Mouse (Mus musculus) thymus, postnatal 0 days (tissue): ENCODE measurements around the gene Akap12. TPM values are rescaled to one million over a fixed set of nuclear protein-coding genes. Genes with fewer than 3 reads are reported as not detected.

Source experiments
- DNase-seq: peaks from one replicate; pipeline ENCODE4 v3.0.0-alpha.2; 2015; ENCODE audit warnings: low spot score
- polyA plus RNA-seq: library from polyadenylated mRNA; unstranded; fragments of >200 nt; fragmentation: Nextera tagmentation; extraction: Ambion mirVana; gene quantifications from 2 replicates; pipeline ENCODE4 v1.2.1, GENCODE M21; 2015

Akap12 gene
- polyA plus RNA-seq: 16.0 and 16.4 TPM in 2 replicates

DNA sequence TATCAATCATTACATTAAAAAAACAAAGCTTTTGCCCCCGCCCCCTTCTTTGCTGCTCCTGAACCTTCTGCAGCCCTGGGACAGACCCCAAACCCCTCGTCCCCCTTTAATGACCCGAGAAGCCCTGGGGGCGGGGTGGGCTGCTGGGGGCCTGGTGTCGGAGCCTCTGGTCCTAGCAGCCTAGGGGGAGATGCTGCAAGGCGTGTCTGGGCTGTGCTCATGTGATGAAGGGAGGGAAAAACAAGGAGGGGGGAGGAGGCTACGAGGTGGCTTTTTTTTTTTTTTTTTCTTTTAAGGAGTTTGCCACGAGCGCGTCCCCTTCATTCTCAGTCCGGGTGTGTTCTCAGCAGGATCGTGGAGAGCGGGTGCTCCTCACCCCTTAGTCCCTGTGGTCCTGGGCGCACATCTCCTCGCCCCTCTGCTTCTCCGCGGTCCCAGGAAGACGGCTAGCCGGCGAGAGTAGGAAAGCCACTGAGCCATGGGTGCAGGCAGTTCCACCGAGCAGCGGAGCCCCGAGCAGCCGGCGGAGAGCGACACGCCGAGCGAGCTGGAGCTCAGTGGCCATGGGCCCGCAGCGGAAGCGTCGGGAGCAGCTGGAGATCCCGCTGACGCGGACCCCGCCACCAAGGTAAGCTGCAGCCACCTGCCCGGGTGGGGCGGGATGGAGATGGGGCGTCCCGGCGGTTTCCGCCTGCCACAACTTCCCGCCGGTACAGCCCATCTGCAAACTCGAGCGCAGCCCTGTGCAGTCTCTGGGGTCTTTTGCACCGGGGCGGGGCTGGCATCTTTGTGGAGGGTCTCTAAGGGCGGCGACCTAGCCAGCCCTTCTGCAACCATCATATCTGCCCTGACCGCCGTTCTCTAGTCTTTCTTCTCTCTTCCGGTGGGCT lies at the start of gene Akap12:
Gene Akap12, plus strand, starts transcription at position 340 of the 890 bp plus-strand sequence.
- peak; percentile 81 for DNase-seq

DNA sequence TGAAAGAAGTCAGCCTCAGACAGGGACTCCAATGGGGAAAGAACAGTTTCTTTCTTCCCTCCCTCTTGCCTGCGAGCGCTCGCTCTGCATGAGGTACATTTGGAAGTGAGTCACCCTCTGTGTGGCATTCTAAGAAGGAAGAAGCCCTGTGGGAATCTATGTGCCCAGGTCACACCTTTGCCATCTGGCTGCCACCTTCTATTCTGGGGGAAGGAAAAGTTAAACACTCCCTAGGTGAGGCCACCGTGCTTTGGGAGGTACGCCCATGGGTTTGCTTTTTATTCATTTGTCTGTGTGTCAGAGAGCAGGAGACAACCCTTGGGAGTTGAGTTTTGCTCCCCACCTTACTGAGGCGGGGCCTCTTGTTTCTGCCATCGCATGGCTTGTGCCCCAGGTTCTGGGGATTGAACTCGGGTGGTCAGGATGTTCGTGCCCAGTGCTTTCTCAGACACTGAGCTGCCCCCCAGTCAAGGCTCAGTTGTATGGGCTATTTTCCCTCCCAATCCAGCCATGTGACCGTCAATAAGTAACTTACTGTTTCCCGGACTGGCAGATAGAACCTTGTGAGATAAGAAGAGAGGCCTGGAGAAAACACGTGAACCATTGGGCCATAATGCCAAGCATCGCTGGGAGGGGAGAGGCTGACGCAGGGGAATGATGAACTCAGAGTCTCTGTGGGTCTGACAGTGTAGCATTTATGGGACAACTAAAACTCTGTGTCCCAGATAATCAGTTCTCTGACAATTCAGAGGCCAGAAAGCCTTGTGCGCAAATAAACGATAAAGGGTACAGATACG lies 35.4 kb upstream of the Akap12 start:
- no peak for DNase-seq

DNA sequence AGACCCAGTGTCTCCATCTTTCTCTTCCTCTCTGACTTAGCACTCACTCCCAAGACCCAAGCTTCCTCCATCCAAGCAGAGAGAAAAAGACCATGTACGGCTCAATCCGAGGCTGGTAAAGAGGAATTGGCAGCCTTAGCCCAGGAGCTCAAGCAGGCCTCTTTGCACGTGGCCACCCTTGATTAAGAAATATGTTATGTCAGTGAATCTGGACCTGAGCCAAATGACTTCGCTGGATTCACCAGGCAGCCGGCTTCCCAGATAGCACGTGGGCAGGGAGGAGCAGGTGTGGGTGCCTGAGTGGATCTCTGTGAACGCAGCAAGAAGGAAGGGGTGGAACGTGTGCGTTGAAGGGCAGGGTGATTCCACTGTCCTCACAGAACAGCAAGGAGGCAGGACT lies 33.1 kb upstream of the Akap12 start:
- DNase-seq: no peak

- no peak for DNase-seq
These were observed 26.2 kb upstream of the Akap12 start for GRCm38 (mm10) chr10:4239794-4240574.

GRCm38 (mm10) chr10:4243591-4244300 lies 22.4 kb upstream of the Akap12 start:
- DNase-seq: no peak

DNA sequence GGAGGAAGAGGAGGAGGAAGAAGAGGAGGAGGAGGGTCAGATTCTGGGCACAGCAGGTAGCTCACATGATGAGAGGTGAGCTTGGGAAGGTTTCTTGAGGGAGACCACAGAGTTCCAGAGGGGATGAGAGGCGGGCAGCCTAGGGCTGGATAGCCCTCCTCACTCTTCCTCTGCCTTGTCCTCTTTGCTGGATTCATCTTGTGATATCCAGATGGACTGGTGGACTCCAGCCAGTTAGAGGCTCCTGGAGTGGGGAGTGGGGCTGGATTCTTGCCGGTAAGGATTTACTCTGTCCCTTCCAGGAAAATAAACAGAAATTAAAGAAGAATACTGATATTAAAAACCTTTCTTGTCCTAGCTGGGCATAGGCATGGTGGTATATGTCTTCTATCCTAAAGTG lies 20.4 kb upstream of the Akap12 start:
- DNase-seq: no peak

DNA sequence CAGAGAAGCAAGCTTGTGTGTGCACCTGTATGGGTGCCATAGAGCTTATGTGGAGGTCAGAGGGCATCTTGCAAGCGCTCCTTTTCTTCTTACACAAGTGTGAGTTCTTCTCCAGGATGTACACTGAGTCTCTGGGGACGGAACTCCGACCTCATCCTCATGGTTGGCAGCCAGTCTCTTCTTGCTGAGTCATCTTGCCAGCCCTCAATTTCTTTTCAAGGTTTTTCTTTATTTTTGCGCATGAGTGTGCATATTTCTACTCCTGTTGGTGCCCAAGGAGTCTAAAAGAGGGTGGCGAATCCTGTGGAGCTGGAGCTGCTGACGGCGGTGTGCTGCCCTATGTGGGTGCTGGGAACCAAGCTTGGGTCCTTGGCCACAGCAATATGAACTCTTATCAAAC lies 19.8 kb upstream of the Akap12 start:
- no peak for DNase-seq

DNA sequence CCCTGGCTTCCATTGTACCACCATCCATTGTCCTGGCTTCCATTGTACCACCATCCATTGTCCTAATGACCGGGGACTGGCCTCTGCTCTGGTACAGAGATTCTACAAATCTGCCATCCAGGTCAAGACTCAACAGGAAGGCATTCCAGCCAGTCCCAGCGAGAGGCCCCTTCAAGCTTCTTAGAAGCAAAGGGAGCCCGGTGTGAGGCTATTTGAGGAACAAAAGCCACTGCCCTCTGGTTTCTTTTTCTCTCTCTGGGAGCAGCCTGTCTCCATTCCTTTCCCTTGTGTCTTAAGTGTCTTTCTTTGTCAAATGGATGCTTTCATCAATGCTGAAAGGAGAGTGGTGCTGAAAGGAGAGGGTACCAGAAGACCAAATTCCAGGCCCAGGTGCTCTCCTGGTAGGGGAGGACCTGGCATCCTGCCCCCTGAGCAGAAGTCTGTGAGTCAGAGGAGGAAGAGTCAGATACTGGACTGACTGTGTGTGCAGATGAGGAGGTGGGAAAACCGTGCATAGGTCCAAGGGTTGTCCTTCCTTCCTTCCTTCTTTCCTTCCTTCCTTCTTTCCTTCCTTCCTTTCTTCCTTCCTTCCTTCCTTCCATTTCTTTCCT lies 16.8 kb upstream of the Akap12 start:
- no peak for DNase-seq

DNA sequence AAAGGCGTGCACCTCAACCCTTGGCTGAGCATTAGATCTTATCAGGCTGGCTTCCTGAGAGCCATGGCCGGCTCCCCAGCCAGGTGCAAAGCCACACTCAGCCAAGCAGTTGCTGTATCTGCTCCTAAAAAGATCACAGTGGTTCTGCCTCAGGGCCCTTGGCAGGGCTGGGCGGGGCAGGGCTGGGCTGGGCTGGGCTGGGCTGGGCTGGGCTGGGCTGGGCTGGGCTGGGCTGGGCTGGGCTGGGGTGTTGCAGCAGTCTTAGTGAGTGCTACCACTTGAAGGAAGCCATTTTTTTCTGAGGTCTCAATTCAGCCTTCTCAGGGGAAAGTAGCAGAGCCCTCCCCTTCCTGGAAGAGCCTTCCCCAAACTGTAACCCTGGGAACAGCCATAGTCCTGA lies 15.5 kb upstream of the Akap12 start:
- DNase-seq: no peak

GRCm38 (mm10) chr10:4253613-4254012 lies 12.6 kb upstream of the Akap12 start:
- DNase-seq: no peak

- no peak for DNase-seq
These were observed 11.7 kb upstream of the Akap12 start for GRCm38 (mm10) chr10:4254459-4254858.

DNA sequence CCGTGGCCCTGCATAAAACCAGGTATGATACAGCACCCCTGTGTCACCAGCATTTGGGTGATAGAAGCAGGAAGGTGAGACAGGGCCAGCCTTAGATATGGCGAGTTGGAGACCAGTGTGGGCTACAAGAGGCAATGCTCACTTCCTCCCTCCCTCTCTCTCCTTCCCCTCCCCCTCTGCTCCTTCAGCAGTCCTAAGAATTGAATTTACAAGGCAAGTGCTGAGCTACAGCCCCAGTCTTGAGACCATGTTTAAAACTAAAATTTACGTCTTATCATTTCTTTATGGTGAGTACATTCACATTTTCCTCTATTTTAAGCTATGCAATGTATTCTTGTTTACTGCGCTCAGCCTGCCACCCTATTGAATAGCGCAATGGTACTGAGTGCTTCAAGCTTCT lies 5.3 kb upstream of the Akap12 start:
- DNase-seq: no peak

DNA sequence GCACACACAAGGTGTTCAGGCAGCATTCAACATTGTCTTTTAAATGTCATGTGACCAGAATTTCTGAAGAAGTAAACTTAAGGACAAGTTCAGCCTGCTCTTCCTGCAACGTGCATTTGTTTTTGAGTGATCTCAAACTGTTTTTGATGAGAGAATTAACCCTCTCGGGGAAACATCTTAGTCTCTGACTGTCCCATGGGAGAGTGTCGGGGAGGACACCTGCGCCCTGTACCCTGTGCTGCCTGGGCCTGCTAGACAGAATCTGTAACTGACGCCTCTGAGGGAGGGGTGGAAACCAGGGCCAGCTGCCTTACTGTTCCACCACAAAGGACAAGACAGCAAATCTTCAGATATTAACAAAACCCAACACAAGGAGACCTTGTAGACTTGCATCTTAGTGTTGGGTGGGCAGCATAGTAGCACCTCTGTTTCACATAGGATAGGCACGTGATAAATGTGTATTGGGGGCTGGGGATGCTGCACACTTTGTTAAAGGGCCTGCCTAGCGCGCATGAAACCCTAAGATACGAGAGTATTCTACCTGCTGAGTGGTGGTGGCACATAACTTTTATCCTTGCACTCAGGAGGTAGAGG lies 4.7 kb upstream of the Akap12 start:
- DNase-seq: peak; percentile 70

GRCm38 (mm10) chr10:4265641-4266040 lies 539 bp upstream of the Akap12 start:
- no peak for DNase-seq

- peak; percentile 35 for DNase-seq
These were observed 741 bp downstream of the Akap12 start for GRCm38 (mm10) chr10:4266931-4267310.

DNA sequence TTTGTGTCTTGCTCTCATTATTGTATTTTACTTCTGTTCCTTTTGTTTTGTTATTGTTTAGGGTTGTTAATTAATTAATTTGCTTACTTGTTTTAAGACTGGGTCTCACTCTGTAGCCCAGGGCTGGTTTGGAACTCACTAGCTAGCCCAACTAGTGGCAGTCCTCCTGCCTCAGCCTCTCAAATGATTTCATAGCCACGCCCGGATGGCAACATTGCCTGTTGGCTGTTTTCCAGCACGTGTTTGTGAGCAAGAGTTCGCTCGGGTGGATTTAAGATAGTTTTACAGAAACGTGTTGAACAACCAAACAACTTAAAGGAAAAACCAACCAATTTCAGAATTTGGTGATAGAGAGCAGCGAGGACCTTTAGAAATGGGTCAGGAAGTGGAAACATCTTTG lies 1.3 kb downstream of the Akap12 start:
- no peak for DNase-seq

GRCm38 (mm10) chr10:4268140-4268539 lies 2.0 kb downstream of the Akap12 start:
- no peak for DNase-seq

DNA sequence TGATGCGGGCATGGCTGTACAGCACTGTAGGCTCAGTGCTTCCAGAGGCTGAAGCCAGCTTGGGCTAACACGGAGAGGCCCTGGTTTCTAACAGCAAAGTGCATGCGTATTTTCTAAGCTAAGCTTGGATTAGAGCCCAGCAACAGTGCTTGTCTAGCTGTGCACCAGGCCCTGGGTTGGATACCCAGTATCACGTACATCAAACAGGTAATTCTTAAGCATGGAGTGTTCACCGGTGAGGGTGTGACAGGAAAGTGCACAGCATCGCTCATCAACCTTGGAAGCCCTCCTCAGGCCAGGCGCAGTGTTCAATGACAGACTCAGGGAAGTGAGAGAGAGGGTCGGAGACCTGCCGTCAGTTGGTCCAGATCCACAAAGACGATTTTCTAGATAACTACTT lies 9.4 kb downstream of the Akap12 start:
- DNase-seq: no peak

DNA sequence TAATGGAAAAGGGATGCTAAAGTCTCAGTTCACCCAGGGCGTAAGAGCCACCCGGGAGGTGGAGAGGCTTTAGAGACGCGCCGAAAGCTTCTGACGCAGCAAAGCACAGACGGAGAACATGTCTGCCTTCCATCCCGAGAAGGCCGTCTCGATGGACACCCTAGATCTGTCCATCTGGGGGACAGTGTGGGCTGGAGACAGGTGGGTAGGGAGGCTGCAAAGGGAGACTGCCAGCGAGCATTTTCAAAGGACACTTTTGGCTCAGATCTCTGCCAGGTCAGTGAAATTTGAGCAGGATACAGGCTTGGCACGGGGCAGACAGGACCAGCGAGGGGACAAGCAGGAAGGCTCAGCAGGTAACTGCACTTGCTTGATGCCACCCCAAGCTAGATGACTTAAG lies 9.9 kb downstream of the Akap12 start:
- no peak for DNase-seq

- no peak for DNase-seq
These were observed 11.9 kb downstream of the Akap12 start for GRCm38 (mm10) chr10:4278041-4278440.
